Mouse (Mus musculus): ENCODE data around the gene Vtcn1. TPM values are rescaled to one million over a fixed set of nuclear protein-coding genes. Genes with fewer than 3 reads are reported as not detected.

Gene Vtcn1
- polyA plus RNA-seq (2015; fragmentation: Nextera tagmentation; extraction: Ambion mirVana) = 0.44 and 0.59 TPM in 2 replicates

DNA sequence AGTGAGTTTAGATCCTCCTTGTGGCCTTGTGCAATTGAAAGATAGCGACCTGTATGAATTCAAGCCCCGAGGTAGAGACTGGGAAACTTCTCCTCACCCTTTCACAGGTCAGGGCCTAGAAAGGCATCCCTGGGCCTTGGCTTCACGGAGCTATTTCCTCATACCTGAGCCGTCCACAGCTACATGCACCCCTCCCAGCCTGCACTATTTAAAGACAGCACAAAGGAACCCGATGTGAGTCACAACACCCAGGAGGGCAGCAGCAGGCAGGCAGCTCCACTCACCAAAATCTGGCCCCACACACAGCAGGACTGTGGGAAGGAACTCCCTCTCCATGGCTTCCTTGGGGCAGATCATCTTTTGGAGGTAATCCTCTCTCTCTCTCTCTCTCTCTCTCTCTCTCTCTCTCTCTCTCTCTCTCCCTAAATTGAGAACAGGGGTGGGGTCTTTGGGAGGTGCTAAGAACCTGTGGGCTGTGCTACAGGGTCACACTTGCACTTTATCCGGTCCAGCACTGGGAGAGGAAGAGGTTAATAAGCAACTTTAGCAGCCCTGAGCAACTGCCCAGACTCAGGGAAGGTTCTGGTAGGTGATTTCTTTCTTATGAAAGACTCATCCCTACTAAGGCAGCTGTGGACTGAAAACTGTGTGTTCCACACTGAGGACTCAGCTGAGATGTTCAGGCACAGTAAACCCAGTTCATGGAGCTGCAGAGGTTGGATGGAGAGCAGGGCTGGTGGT is at the start of gene Vtcn1:
Vtcn1 (plus strand) TSS at position 235 of the 741 bp plus-strand sequence.
- WGBS = 27% methylated on average over 6 of the region's 6 CpGs
- no peaks in the 10 kb centered on the region for H3K36me3 ChIP-seq (ENCODE audit: control insufficient read depth, insufficient read depth, low read length)
- no peaks in the 10 kb centered on the region for H3K9me3 ChIP-seq (ENCODE audit: control insufficient read depth, low read length)
- no peak within 1 kb of the TSS for H3K4me2 ChIP-seq (ENCODE audit: low read depth, low read length)
- no peaks in the 10 kb centered on the region for H3K27me3 ChIP-seq (ENCODE audit: control insufficient read depth, insufficient read depth, low read depth, low read length)
- no peak within 1 kb of the TSS for H3K27ac ChIP-seq (ENCODE audit: low read length)
- no peak within 1 kb of the TSS for H3K9ac ChIP-seq (ENCODE audit: low read length)
- ATAC-seq (ENCODE audit: low read depth) = no peak; the same call in 1 of the 2 replicates
- no peak within 1 kb of the TSS for H3K4me3 ChIP-seq (ENCODE audit: low read length)
- no peaks in the 10 kb centered on the region; the same call in 1 of the 2 replicates for H3K4me1 ChIP-seq (replicated peaks; ENCODE audit: control insufficient read depth, insufficient read depth, low read length)

DNA sequence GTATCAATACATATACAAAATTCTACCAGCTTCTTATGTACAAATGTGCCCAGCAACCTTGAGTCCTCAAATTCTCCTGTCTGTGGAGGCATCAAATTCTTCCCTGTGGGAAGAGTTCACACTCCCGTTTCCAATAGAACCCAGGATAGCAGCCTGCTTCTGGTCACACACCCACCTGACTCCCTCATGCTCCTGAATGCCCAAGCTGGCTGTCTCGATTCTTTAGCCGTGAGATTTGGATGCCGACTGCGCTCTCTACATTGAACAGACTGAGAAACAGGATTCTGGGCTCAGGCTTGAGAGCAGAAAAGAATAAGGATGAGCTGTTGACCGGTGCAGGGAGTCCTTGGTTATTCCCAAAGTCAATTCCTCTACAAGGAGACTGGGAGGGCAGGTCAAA is 48.3 kb upstream of the Vtcn1 start:
- H3K4me2 ChIP-seq (ENCODE audit: low read depth, low read length) = no peak overlapping the region
- H3K27ac ChIP-seq (ENCODE audit: low read length) = no peak overlapping the region
- no peak for ATAC-seq (ENCODE audit: low read depth)
- no peaks in the 10 kb centered on the region for H3K4me1 ChIP-seq (replicated peaks; ENCODE audit: control insufficient read depth, insufficient read depth, low read length)
- no peak overlapping the region for H3K4me3 ChIP-seq (ENCODE audit: low read length)
- no peak overlapping the region for H3K9ac ChIP-seq (ENCODE audit: low read length)
- no peaks in the 10 kb centered on the region for H3K27me3 ChIP-seq (ENCODE audit: control insufficient read depth, insufficient read depth, low read depth, low read length)
- WGBS = 85% methylated on average over 6 of the region's 6 CpGs
- no peaks in the 10 kb centered on the region for H3K36me3 ChIP-seq (ENCODE audit: control insufficient read depth, insufficient read depth, low read length)
- H3K9me3 ChIP-seq (ENCODE audit: control insufficient read depth, low read length) = no peaks in the 10 kb centered on the region

DNA sequence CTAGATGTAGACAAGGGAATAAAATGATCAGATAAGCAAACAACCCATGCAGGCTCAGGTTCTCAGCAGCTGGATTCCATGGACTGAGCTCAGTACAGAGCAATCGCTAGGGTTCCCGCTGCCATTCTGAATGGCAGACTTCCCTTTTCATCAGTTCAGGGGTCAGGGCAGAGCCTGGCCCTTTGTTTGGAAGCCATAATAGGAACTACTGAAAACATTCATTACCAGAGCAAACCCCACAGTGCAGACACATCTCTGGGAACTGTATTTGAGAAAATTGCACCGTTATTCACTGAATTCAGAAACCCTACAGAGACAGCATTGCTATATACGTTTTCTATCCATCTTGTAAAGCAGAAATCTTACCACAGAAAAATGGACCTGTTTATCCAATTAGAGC is 47.7 kb upstream of the Vtcn1 start:
- Histone ChIP-seq H3K4me2 (ENCODE audit: low read depth, low read length) (no peak overlapping the region), H3K9me3 (ENCODE audit: control insufficient read depth, low read length) (no peaks in the 10 kb centered on the region), H3K9ac (ENCODE audit: low read length) (no peak overlapping the region), H3K36me3 (ENCODE audit: control insufficient read depth, insufficient read depth, low read length) (no peaks in the 10 kb centered on the region), H3K27me3 (ENCODE audit: control insufficient read depth, insufficient read depth, low read depth, low read length) (no peaks in the 10 kb centered on the region), H3K27ac (ENCODE audit: low read length) (no peak overlapping the region), H3K4me1 (replicated peaks; ENCODE audit: control insufficient read depth, insufficient read depth, low read length) (no peaks in the 10 kb centered on the region), H3K4me3 (ENCODE audit: low read length) (no peak overlapping the region)
- no peak for ATAC-seq (ENCODE audit: low read depth)
- 82% methylated on average over 4 of the region's 4 CpGs for WGBS

DNA sequence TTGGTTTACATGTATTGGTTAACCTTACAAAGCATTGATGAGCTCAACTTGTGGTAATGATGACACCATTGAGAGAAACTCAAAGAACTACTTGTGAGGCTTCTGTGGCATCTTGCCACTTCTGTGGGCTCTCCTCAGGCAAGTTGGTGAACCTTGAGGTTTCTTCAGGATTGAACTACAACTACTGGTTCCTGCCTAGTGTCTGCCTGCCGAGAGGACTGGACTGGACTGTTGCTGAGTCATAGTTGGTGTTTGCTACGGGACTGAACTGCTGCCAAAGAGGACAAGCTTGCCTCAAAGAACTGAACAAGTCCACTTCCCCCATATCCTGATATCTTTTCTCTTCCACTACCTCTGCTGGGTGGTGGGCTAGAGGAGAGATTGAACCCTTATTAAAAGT is 39.2 kb upstream of the Vtcn1 start:
- H3K4me2 ChIP-seq (ENCODE audit: low read depth, low read length) = no peak overlapping the region
- no peak overlapping the region for H3K9ac ChIP-seq (ENCODE audit: low read length)
- 45% methylated on average over 2 of the region's 2 CpGs for WGBS
- no peaks in the 10 kb centered on the region for H3K4me1 ChIP-seq (replicated peaks; ENCODE audit: control insufficient read depth, insufficient read depth, low read length)
- ATAC-seq (ENCODE audit: low read depth) = no peak
- no peak overlapping the region for H3K27ac ChIP-seq (ENCODE audit: low read length)
- no peaks in the 10 kb centered on the region for H3K27me3 ChIP-seq (ENCODE audit: control insufficient read depth, insufficient read depth, low read depth, low read length)
- H3K36me3 ChIP-seq (ENCODE audit: control insufficient read depth, insufficient read depth, low read length) = no peaks in the 10 kb centered on the region
- no peak overlapping the region for H3K4me3 ChIP-seq (ENCODE audit: low read length)
- no peaks in the 10 kb centered on the region for H3K9me3 ChIP-seq (ENCODE audit: control insufficient read depth, low read length)

DNA sequence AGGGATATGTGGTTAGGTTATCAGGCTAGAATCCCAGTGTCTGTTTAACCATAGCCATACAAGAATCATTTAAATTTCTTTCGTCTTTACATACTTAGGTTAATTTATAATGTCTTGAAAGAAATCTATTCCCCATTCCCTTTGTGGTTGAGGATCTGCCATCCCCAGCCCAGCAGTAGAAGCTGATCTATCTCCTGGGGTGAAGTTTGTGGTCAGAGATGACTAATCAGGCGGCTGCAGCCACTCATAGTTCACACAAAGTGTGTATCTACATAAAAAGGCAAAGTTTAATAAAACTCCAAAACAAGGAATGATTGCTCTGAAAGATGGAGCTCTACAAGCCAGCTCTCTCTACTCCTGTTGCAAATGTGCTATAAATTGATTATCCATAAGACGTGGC is 33.6 kb upstream of the Vtcn1 start:
- no peaks in the 10 kb centered on the region for H3K4me1 ChIP-seq (replicated peaks; ENCODE audit: control insufficient read depth, insufficient read depth, low read length)
- H3K4me3 ChIP-seq (ENCODE audit: low read length) = no peak overlapping the region
- H3K27me3 ChIP-seq (ENCODE audit: control insufficient read depth, insufficient read depth, low read depth, low read length) = no peaks in the 10 kb centered on the region
- ATAC-seq (ENCODE audit: low read depth) = no peak
- no peaks in the 10 kb centered on the region for H3K9me3 ChIP-seq (ENCODE audit: control insufficient read depth, low read length)
- H3K27ac ChIP-seq (ENCODE audit: low read length) = no peak overlapping the region
- no peaks in the 10 kb centered on the region for H3K36me3 ChIP-seq (ENCODE audit: control insufficient read depth, insufficient read depth, low read length)
- H3K4me2 ChIP-seq (ENCODE audit: low read depth, low read length) = no peak overlapping the region
- no peak overlapping the region for H3K9ac ChIP-seq (ENCODE audit: low read length)
- WGBS = 78% methylated on average over 3 of the region's 3 CpGs

DNA sequence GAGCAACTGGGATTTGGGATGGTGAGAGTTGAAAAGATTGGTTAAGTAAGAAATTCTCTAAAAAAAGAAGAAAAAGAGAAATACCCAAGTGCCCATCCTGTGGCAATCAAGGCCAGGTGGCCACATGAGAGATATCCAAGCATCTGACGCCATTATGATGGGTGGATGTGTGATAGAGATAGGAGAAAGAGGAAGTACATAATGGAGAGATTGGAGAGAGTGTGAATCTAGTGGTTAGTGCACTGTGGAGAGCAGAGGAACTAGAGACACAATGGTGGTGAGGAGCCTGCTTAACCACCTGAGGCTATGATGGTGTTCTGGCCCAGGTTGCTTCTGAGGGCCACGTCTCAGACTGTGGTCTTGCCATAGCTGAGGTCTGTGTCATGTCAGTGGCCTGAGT is 31.9 kb upstream of the Vtcn1 start:
- H3K4me1 ChIP-seq (replicated peaks; ENCODE audit: control insufficient read depth, insufficient read depth, low read length) = no peaks in the 10 kb centered on the region
- H3K9me3 ChIP-seq (ENCODE audit: control insufficient read depth, low read length) = no peaks in the 10 kb centered on the region
- H3K4me2 ChIP-seq (ENCODE audit: low read depth, low read length) = no peak overlapping the region
- H3K27ac ChIP-seq (ENCODE audit: low read length) = no peak overlapping the region
- H3K27me3 ChIP-seq (ENCODE audit: control insufficient read depth, insufficient read depth, low read depth, low read length) = no peaks in the 10 kb centered on the region
- no peak overlapping the region for H3K4me3 ChIP-seq (ENCODE audit: low read length)
- no peak overlapping the region for H3K9ac ChIP-seq (ENCODE audit: low read length)
- no peak for ATAC-seq (ENCODE audit: low read depth)
- no peaks in the 10 kb centered on the region for H3K36me3 ChIP-seq (ENCODE audit: control insufficient read depth, insufficient read depth, low read length)
- WGBS = 76% methylated on average over 2 of the region's 2 CpGs

DNA sequence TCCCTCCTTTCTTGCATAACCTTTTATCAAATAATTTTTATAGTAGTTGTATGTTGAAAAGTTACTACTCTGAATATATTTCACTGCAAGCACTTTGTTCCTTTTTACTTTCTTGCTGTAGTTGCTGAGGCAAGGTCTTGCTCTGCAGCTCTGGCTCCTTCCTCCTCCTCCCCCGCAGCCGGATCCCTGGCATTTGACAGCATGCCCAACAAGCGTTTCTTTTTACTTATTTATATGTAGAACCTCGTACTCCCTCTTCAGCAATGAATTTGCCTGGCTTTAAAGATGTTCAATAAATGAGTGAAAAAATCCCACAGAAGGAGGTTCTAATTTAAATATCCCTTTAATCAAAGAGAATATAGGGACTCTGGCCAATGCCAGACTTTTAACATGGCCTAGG is 28.7 kb upstream of the Vtcn1 start:
- H3K4me3 ChIP-seq (ENCODE audit: low read length) = no peak overlapping the region
- H3K36me3 ChIP-seq (ENCODE audit: control insufficient read depth, insufficient read depth, low read length) = no peaks in the 10 kb centered on the region
- H3K9ac ChIP-seq (ENCODE audit: low read length) = no peak overlapping the region
- no peaks in the 10 kb centered on the region for H3K4me1 ChIP-seq (replicated peaks; ENCODE audit: control insufficient read depth, insufficient read depth, low read length)
- no peak for ATAC-seq (ENCODE audit: low read depth)
- H3K9me3 ChIP-seq (ENCODE audit: control insufficient read depth, low read length) = no peaks in the 10 kb centered on the region
- H3K4me2 ChIP-seq (ENCODE audit: low read depth, low read length) = no peak overlapping the region
- H3K27me3 ChIP-seq (ENCODE audit: control insufficient read depth, insufficient read depth, low read depth, low read length) = no peaks in the 10 kb centered on the region
- no peak overlapping the region for H3K27ac ChIP-seq (ENCODE audit: low read length)
- WGBS = 70% methylated on average over 4 of the region's 4 CpGs

DNA sequence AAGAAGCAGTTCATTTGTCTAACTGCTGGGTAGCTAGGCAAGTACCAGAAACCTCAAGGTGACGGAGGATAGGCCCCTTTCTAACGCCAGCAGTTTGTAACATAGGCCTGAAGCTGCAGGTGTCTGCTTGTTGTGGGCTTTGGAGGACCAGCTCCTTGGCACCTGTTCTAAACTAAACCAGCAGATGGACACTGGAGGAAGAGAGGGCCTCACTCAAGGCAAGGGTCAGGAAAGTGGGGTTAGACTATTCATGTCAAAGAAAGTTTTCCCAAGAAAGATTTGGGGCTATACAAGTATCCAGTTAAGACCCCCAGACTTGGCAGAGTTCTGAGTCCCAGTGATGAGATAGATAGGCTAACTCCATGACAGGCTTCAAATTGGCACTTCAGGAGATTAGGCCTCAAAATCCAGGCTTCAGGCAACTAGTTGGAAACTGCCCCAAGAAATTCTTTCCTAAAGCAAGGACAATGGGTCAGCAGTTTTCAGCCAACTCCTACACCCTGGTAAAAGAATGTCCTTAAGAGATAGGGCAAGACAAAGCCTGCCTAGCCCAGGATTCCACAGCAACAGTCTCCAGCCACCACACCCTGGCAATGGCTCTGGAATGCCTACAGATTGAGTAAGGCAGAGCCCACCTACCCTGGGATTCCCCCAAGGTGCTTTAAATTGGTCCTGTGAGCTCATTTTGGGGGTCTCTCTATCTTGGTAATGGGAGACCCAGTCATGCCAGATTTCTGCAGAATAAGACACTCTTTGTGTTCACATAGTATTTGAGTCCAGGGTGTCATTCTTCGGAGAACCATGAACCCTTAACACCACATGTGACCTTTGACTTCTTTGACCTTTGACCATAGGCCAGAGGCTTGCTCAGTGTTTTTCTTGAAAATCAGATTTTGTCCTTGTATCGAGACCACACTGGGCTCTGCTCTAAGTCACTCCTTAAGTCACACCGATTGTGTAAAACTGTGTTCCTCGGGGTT is 27.8 kb upstream of the Vtcn1 start:
- H3K9me3 ChIP-seq (ENCODE audit: control insufficient read depth, low read length) = no peaks in the 10 kb centered on the region
- no peak for ATAC-seq (ENCODE audit: low read depth)
- H3K27me3 ChIP-seq (ENCODE audit: control insufficient read depth, insufficient read depth, low read depth, low read length) = no peaks in the 10 kb centered on the region
- no peaks in the 10 kb centered on the region for H3K4me1 ChIP-seq (replicated peaks; ENCODE audit: control insufficient read depth, insufficient read depth, low read length)
- no peaks in the 10 kb centered on the region for H3K36me3 ChIP-seq (ENCODE audit: control insufficient read depth, insufficient read depth, low read length)
- no peak overlapping the region for H3K9ac ChIP-seq (ENCODE audit: low read length)
- H3K27ac ChIP-seq (ENCODE audit: low read length) = no peak overlapping the region
- H3K4me3 ChIP-seq (ENCODE audit: low read length) = no peak overlapping the region
- no peak overlapping the region for H3K4me2 ChIP-seq (ENCODE audit: low read depth, low read length)
- WGBS = 78% methylated on average over 6 of the region's 6 CpGs

DNA sequence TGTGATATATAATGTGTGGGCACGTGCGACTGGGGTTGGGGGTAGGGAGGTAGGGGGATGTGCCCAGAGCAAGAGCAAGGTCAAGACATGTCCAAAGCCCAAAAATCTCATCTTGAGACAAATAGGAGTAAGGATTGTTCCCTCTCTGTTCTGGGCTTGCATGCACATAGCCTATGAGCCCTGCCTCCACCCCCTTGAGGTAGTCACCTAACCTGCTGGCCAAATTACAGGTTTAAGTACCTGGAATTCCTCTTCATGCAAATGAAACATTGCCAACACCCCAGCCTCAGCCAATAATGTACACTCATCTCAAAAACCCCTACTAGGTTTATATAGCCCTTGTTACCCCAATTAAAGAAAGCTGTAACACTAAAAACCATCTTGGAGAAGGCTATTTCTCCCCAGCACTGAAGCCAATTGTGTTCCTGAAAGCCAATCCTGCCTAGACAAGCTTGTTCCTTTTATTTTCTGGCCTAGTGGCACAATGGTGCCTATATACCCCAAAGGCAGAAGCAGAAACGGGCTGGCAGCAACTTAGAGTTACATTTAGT is 26.3 kb upstream of the Vtcn1 start:
- Histone ChIP-seq H3K9ac (ENCODE audit: low read length) (no peak overlapping the region), H3K36me3 (ENCODE audit: control insufficient read depth, insufficient read depth, low read length) (no peaks in the 10 kb centered on the region), H3K4me2 (ENCODE audit: low read depth, low read length) (no peak overlapping the region), H3K4me1 (replicated peaks; ENCODE audit: control insufficient read depth, insufficient read depth, low read length) (no peaks in the 10 kb centered on the region), H3K4me3 (ENCODE audit: low read length) (no peak overlapping the region), H3K27me3 (ENCODE audit: control insufficient read depth, insufficient read depth, low read depth, low read length) (no peaks in the 10 kb centered on the region), H3K9me3 (ENCODE audit: control insufficient read depth, low read length) (no peaks in the 10 kb centered on the region), H3K27ac (ENCODE audit: low read length) (no peak overlapping the region)
- peak; percentile 56; the same call in 1 of the 2 replicates for ATAC-seq (ENCODE audit: low read depth)
- WGBS = 93% methylated on average over 3 of the region's 3 CpGs
